Mouse (Mus musculus) neural tube, embryonic 13.5 days (tissue): ENCODE results near the gene Fyb. TPM values are rescaled to one million over a fixed set of nuclear protein-coding genes. Genes with fewer than 3 reads are reported as not detected.

Experiments used
- ATAC-seq: fragments of 200-750 bp; cut with Nextera tagmentation; 2 replicates; pipeline ENCODE4 v1.8.0; 2017; ENCODE audit warnings: low read depth, mild to moderate bottlenecking, moderate TSS enrichment, moderate library complexity
- H3K27ac ChIP-seq: fragments of 300-500 bp; sonication (generic); replicated peaks from 2 replicates; pipeline ENCODE4 v1.5.1; 2015; ENCODE audit warnings: moderate library complexity, mild to moderate bottlenecking, inconsistent platforms
- H3K27me3 ChIP-seq: fragments of 300-500 bp; sonication (generic); 2 replicates; pipeline ENCODE4 v1.6.1; 2015; ENCODE audit warnings: mild to moderate bottlenecking, inconsistent platforms
- H3K36me3 ChIP-seq: fragments of 300-500 bp; sonication (generic); 2 replicates; pipeline ENCODE4 v1.6.1; 2015; ENCODE audit warnings: mild to moderate bottlenecking, inconsistent platforms
- H3K4me1 ChIP-seq: fragments of 300-500 bp; sonication (generic); replicated peaks from 2 replicates; pipeline ENCODE4 v1.6.1; 2015; ENCODE audit warnings: inconsistent platforms
- H3K4me2 ChIP-seq: fragments of 300-500 bp; sonication (generic); 2 replicates; pipeline ENCODE4 v1.6.1; 2015; ENCODE audit warnings: inconsistent platforms, mild to moderate bottlenecking, moderate library complexity
- H3K4me3 ChIP-seq: fragments of 300-500 bp; sonication (generic); 2 replicates; pipeline ENCODE4 v1.5.1; 2015; ENCODE audit warnings: mild to moderate bottlenecking, inconsistent platforms
- H3K9ac ChIP-seq: fragments of 300-500 bp; sonication (generic); 2 replicates; pipeline ENCODE4 v1.6.1; 2015; ENCODE audit warnings: moderate library complexity, mild to moderate bottlenecking, inconsistent platforms
- H3K9me3 ChIP-seq: fragments of 300-500 bp; sonication (generic); 2 replicates; pipeline ENCODE4 v1.6.1; 2016; ENCODE audit warnings: inconsistent platforms
- whole genome bisulfite sequencing: fragments of 180-500 bp; shearing (Covaris S2); methylation state at CpG from one replicate; pipeline ENCODE4 v1.1.7; 2015; 5-methylcytosine and 5-hydroxymethylcytosine counted together
- polyA plus RNA-seq: library from polyadenylated mRNA; unstranded; fragments of >200 nt; fragmentation: Nextera tagmentation; extraction: Ambion mirVana; gene quantifications from 2 replicates; pipeline ENCODE4 v1.2.1, GENCODE M21; 2015

The Fyb gene
- polyA plus RNA-seq, 1 experiment from 2014 or later = 4.5 TPM

GRCm38 (mm10) chr15:6616382-6617149, 93.9 kb downstream of the Fyb start:
- Histone ChIP-seq H3K4me3 (no peak overlapping the region), H3K4me2 (no peak overlapping the region), H3K27ac (no peak overlapping the region), H3K27me3 (no peaks in the 10 kb centered on the region), H3K9ac (no peak overlapping the region), H3K36me3 (no peaks in the 10 kb centered on the region), H3K9me3 (no peaks in the 10 kb centered on the region), H3K4me1 (no peaks in the 10 kb centered on the region)
- WGBS = 75% methylated on average over 5 of the region's 5 CpGs
- ATAC-seq = no peak

- H3K4me1 ChIP-seq = peaks cover 5% of the 10 kb centered on the region
- no peak overlapping the region for H3K4me2 ChIP-seq
- no peak overlapping the region for H3K27ac ChIP-seq
- no peaks in the 10 kb centered on the region for H3K36me3 ChIP-seq
- no peak for ATAC-seq
- H3K9ac ChIP-seq = no peak overlapping the region
- H3K9me3 ChIP-seq = no peaks in the 10 kb centered on the region
- WGBS = 88% methylated on average over 12 of the region's 12 CpGs
- H3K27me3 ChIP-seq = no peaks in the 10 kb centered on the region
- H3K4me3 ChIP-seq = no peak overlapping the region
Measured at GRCm38 (mm10) chr15:6619558-6620316, 97.1 kb downstream of the Fyb start.

GRCm38 (mm10) chr15:6622512-6622911, 99.9 kb downstream of the Fyb start:
- WGBS = 4% methylated on average over 5 of the region's 5 CpGs
- peak; percentile 36; the same call in 1 of the 2 replicates for ATAC-seq

GRCm38 (mm10) chr15:6623529-6624228, 101.0 kb downstream of the Fyb start:
- peaks cover 14% of the 10 kb centered on the region for H3K4me1 ChIP-seq
- no peak overlapping the region for H3K27ac ChIP-seq
- H3K36me3 ChIP-seq = no peaks in the 10 kb centered on the region
- no peak for ATAC-seq
- no peaks in the 10 kb centered on the region for H3K9me3 ChIP-seq
- H3K4me3 ChIP-seq = no peak overlapping the region
- no peaks in the 10 kb centered on the region for H3K27me3 ChIP-seq
- WGBS = 90% methylated on average over 8 of the region's 8 CpGs
- no peak overlapping the region for H3K9ac ChIP-seq
- H3K4me2 ChIP-seq = no peak overlapping the region

More at GRCm38 (mm10) chr15:6622512-6622911, 99.9 kb downstream of the Fyb start:
- Histone ChIP-seq H3K4me1 (peaks cover 14% of the 10 kb centered on the region), H3K27ac (no peak overlapping the region), H3K9me3 (no peaks in the 10 kb centered on the region), H3K27me3 (no peaks in the 10 kb centered on the region), H3K4me2 (no peak overlapping the region), H3K4me3 (no peak overlapping the region), H3K36me3 (no peaks in the 10 kb centered on the region), H3K9ac (no peak overlapping the region)

GRCm38 (mm10) chr15:6624365-6625182, 101.9 kb downstream of the Fyb start:
- peak overlapping the region; percentile 62 for H3K9ac ChIP-seq
- peak overlapping the region; percentile 54 for H3K4me2 ChIP-seq
- peaks cover 14% of the 10 kb centered on the region for H3K4me1 ChIP-seq
- H3K27ac ChIP-seq = no peak overlapping the region
- no peaks in the 10 kb centered on the region for H3K36me3 ChIP-seq
- no peaks in the 10 kb centered on the region for H3K27me3 ChIP-seq
- H3K4me3 ChIP-seq = peak overlapping the region; percentile 34
- WGBS = 9% methylated on average over 18 of the region's 18 CpGs
- ATAC-seq = peak; percentile 90
- H3K9me3 ChIP-seq = no peaks in the 10 kb centered on the region

GRCm38 (mm10) chr15:6625607-6626033, 103.0 kb downstream of the Fyb start:
- Histone ChIP-seq H3K4me3 (peak overlapping the region; percentile 21; the same call in 1 of the 2 replicates), H3K9ac (no peak overlapping the region), H3K9me3 (no peaks in the 10 kb centered on the region), H3K27ac (no peak overlapping the region), H3K36me3 (no peaks in the 10 kb centered on the region), H3K4me2 (peak overlapping the region; percentile 54), H3K27me3 (no peaks in the 10 kb centered on the region), H3K4me1 (peaks cover 14% of the 10 kb centered on the region)
- 0 out of 2 replicates have a peak, but pooled peaks have one; percentile 28 for ATAC-seq
- WGBS = 6% methylated on average over 6 of the region's 6 CpGs

- H3K36me3 ChIP-seq = no peaks in the 10 kb centered on the region
- H3K27me3 ChIP-seq = no peaks in the 10 kb centered on the region
- no peaks in the 10 kb centered on the region for H3K9me3 ChIP-seq
- H3K4me2 ChIP-seq = no peak overlapping the region
- 77% methylated on average over 5 of the region's 5 CpGs for WGBS
- ATAC-seq = no peak
- H3K4me3 ChIP-seq = no peak overlapping the region
- H3K9ac ChIP-seq = no peak overlapping the region
- H3K4me1 ChIP-seq = peaks cover 14% of the 10 kb centered on the region
- H3K27ac ChIP-seq = no peak overlapping the region
Measured at GRCm38 (mm10) chr15:6626123-6626522, 103.5 kb downstream of the Fyb start.

GRCm38 (mm10) chr15:6628431-6629077, 105.9 kb downstream of the Fyb start:
- Histone ChIP-seq H3K4me1 (peaks cover 14% of the 10 kb centered on the region), H3K27me3 (no peaks in the 10 kb centered on the region), H3K36me3 (no peaks in the 10 kb centered on the region), H3K9ac (no peak overlapping the region), H3K27ac (no peak overlapping the region), H3K4me3 (no peak overlapping the region), H3K4me2 (no peak overlapping the region), H3K9me3 (no peaks in the 10 kb centered on the region)
- ATAC-seq = no peak
- 96% methylated on average over 5 of the region's 6 CpGs for WGBS

- H3K27ac ChIP-seq = no peak overlapping the region
- H3K4me2 ChIP-seq = no peak overlapping the region
- ATAC-seq = no peak
- H3K36me3 ChIP-seq = no peaks in the 10 kb centered on the region
- no peak overlapping the region for H3K9ac ChIP-seq
- WGBS = 87% methylated on average over 4 of the region's 4 CpGs
- no peaks in the 10 kb centered on the region for H3K9me3 ChIP-seq
- H3K4me1 ChIP-seq = peaks cover 14% of the 10 kb centered on the region
- no peak overlapping the region for H3K4me3 ChIP-seq
- H3K27me3 ChIP-seq = no peaks in the 10 kb centered on the region
Measured at GRCm38 (mm10) chr15:6629174-6629573, 106.5 kb downstream of the Fyb start.

GRCm38 (mm10) chr15:6635405-6635804, 112.8 kb downstream of the Fyb start:
- no peak overlapping the region for H3K4me2 ChIP-seq
- no peaks in the 10 kb centered on the region for H3K36me3 ChIP-seq
- ATAC-seq = no peak
- H3K4me3 ChIP-seq = no peak overlapping the region
- no peak overlapping the region for H3K27ac ChIP-seq
- H3K9me3 ChIP-seq = no peaks in the 10 kb centered on the region
- H3K27me3 ChIP-seq = no peaks in the 10 kb centered on the region
- WGBS = 74% methylated on average over 3 of the region's 3 CpGs
- no peak overlapping the region for H3K9ac ChIP-seq
- H3K4me1 ChIP-seq = no peaks in the 10 kb centered on the region

- H3K9ac ChIP-seq = no peak overlapping the region
- 71% methylated on average over 5 of the region's 5 CpGs for WGBS
- no peaks in the 10 kb centered on the region for H3K4me1 ChIP-seq
- ATAC-seq = no peak
- H3K36me3 ChIP-seq = no peaks in the 10 kb centered on the region
- no peak overlapping the region for H3K4me2 ChIP-seq
- no peak overlapping the region for H3K4me3 ChIP-seq
- H3K27me3 ChIP-seq = no peaks in the 10 kb centered on the region
- no peak overlapping the region for H3K27ac ChIP-seq
- no peaks in the 10 kb centered on the region for H3K9me3 ChIP-seq
Measured at GRCm38 (mm10) chr15:6642223-6642622, 119.6 kb downstream of the Fyb start.
